Mouse (Mus musculus) retina, postnatal 7 days (tissue): ENCODE data around the gene Gm10490.

Experiments used
- DNase-seq: peaks from one replicate; pipeline ENCODE4 v3.0.0-alpha.2; 2012; ENCODE audit warnings: low read depth, low spot score

Gene Gm10490

DNA sequence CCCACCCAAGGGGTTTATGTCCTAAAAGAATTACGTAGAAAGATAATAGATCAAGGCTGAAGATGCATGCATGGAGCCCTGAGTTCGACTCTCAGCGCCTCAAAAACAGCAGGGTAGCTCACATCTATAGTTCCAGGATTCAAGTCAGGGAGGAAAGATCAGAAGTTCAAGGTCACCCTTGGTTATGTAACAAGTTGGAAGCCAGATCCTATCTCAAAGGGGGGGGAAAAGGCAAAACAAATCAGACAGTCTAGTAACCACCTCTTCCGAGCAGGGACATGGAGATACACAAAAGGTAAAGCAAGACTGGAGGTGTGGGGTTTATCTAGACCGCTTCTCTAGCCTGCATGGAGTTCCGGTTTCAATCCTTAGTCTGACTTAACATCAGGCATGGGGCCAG is 16.9 kb downstream of the Gm10490 start:
- no peak for DNase-seq

DNA sequence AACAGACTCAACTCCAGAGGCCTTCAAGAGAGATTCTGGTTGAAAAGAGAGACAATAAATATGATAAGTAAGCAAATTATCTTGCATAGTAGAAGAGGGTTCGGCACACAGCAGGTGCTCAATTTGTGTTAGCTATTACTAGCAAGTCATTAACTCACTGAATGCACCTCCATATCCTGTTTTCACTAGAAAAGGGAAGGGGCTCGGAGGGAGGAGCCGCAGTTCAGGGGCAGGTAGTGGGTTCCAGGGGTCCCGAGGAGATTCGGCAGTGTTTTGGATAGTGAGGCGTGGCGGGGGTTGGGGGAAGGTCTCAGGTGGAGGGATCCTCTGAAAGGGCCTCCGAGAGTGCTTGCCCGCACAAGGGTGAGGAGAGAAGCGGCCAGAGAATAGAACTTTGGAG is 17.8 kb downstream of the Gm10490 start:
- no peak for DNase-seq

GRCm38 (mm10) chrX:7928270-7928790 is 19.0 kb downstream of the Gm10490 start, which contains the start of gene Eras:
Gene Eras (minus strand): TSS chrX:7928607.
- DNase-seq = no peak

DNA sequence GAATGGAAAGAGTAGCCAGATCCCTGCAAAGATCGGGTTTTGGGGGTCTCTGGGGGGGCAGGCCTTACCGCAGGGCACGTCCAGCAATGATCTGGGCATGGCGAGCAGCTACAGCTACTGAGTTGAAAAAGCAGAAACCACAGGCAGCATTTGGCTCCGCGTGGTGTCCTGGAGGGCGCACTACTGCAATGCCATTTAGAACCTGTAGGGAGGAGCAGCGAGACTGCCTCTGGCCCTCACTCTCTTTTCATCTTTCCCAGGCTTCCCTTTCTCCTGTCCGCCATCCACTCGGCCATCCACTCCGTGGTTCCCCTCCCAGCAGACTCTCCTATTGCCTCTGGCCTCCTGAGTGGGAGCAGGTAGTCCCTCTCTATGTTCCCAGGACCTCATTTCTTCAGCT is 27.5 kb downstream of the Gm10490 start:
- no peak for DNase-seq

DNA sequence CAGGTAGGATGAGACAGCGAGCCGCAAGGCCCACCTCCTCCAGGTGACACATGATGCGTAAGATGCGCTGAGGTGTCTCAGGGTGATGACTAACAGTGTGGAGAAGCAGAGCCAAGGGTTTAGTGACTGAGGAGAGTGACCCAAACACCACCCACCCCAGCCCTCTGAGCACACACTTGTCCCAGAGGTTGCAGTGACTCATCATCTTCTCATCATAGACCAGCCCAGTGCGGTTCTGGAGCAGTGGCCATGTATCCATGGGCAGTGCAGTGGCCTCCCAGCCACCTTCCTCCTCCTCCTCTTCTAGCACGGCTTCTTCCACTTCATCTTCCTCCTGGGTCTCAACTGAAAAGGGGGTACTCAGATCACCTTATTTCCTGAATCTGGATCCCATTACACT is 28.3 kb downstream of the Gm10490 start:
- DNase-seq = no peak

DNA sequence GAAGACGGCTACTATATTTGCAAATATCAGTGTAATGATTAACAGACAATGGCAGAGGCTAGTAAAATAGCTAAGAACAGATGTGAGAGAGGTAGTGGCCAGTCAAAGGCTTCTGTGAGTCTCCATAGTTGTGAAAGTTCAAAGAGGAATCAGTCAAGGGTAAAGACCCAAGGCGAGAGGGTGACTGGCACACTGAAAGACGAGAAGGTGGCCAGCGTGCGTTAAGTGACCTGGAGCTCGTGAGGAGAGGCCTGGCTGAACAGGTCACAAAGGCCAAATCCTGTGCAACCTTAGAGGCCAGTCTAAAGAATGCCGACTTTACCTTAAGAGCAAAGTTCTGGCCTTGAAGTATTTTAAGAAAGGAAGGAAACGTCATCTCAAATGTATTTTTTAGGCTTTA is 36.3 kb downstream of the Gm10490 start:
- no peak for DNase-seq

GRCm38 (mm10) chrX:7947108-7947899 is 38.0 kb downstream of the Gm10490 start, which contains the start of gene Hdac6:
Gene Hdac6 (minus strand): TSS chrX:7947889.
- no peak for DNase-seq

DNA sequence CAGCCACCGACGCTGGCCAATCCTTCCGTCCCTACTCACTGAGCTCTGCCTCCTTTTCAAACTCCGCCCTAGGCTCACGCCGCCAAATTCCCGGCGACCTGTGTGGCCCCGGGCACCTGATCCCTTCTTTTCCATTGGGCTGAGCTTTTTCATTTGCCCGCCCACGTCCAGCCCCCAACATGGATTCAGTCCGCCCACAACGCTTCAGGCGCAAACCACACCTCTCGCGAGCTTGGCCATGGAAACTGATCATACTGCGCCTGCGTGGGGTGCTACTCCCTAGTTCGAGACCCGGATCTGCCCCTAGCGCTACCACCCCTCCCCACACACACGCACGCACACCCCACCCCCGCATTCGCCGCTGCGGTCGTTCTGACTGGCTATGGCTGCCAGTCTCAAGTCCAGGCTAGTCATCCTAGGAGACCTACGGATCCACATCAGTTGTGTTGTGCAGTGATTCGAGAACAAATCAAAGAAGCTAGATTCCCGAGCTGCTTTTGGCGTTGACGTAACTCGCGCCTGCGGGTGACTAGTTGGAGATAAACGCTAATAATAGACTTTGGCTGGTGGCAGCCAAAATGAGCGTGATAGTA is 38.7 kb downstream of the Gm10490 start:
- peak; percentile 87 for DNase-seq

GRCm38 (mm10) chrX:7950091-7950490 is 40.7 kb downstream of the Gm10490 start:
- DNase-seq = no peak

DNA sequence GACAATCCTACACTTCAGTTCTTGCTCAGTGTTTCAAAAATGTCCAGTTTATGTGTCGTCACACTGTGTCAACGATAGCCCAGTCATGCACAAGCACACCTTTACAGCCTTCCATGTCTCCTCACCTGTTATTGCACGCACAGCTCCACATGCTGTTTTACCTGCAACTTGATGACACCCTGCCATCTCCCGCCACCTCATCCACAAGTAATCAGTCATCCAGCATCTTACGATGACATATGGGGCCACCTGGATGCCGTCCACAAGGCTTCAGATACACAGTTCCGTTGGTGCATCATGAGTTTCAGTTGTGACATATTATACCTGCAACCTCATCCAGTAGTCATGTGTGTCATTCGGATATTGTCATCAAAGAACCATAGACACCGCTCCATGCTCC is 49.5 kb downstream of the Gm10490 start:
- DNase-seq = no peak
